Mouse (Mus musculus) heart, postnatal 25 days (tissue): ENCODE measurements around the gene Psg25. TPM values are rescaled to one million over a fixed set of nuclear protein-coding genes. Genes with fewer than 3 reads are reported as not detected.
"Not testable (repeated sequence)": the region's sequence is repeated elsewhere in the genome, so short reads cannot be mapped to it uniquely, and the experiment has no call there.

Experiments used
- DNase-seq: peaks from one replicate; pipeline ENCODE4 v3.0.0; 2022; ENCODE audit warnings: low spot score
- intact Hi-C: fragments of 180-260 bp; cut with DNase I; formaldehyde crosslinking; loops from one replicate; pipeline ENCODE4 v1.15.1; 2025
- total RNA-seq, 2 experiments: library from RNA; stranded (reverse); gene quantifications; 2 replicates each; pipeline ENCODE4 v1.2.3; 2021

The Psg25 gene
- total RNA-seq: not detected

GRCm38 (mm10) chr7:18532169-18532568 is at the start of gene Psg25:
Gene Psg25, minus strand, starts transcription at chr7:18532269.
- intact Hi-C loops: no loop called here
- no peak for DNase-seq

GRCm38 (mm10) chr7:18567205-18567604 is 35.1 kb upstream of the Psg25 start, which contains the start of gene Psg27:
Gene Psg27, minus strand, starts transcription at chr7:18567305.
- DNase-seq: no peak
- intact Hi-C loops: no loop called here

- no peak for DNase-seq
- intact Hi-C loops: no loop called here
Measured at GRCm38 (mm10) chr7:18559850-18560249, 27.8 kb upstream of the Psg25 start.

- DNase-seq, intact Hi-C loops: not testable (repeated sequence)
Measured at GRCm38 (mm10) chr7:18555751-18556150, 23.7 kb upstream of the Psg25 start.

GRCm38 (mm10) chr7:18533420-18533819 is 1.4 kb upstream of the Psg25 start:
- DNase-seq: no peak
- intact Hi-C loops: no loop called here

- intact Hi-C loops: no loop called here
- DNase-seq: no peak
Measured at GRCm38 (mm10) chr7:18524668-18525067, 7.4 kb downstream of the Psg25 start.

GRCm38 (mm10) chr7:18512848-18513247 is 19.2 kb downstream of the Psg25 start:
- intact Hi-C loops, DNase-seq: not testable (repeated sequence)

GRCm38 (mm10) chr7:18512417-18512816 is 19.7 kb downstream of the Psg25 start:
- intact Hi-C loops, DNase-seq: not testable (repeated sequence)

GRCm38 (mm10) chr7:18511479-18511878 is 20.6 kb downstream of the Psg25 start:
- intact Hi-C loops: no loop called here
- DNase-seq: no peak

- intact Hi-C loops: no loop called here
Measured at GRCm38 (mm10) chr7:18484077-18484476, 48.0 kb downstream of the Psg25 start, which contains the start of gene Psg26. Gene Psg26, minus strand, starts transcription at chr7:18484177.

More at GRCm38 (mm10) chr7:18484077-18484476, 48.0 kb downstream of the Psg25 start, which contains the start of gene Psg26:
- no peak for DNase-seq

Other genes starting within 250 kb of the Psg25 start
- not detected for gene Psg18, start 177.3 kb downstream of the Psg25 start, total RNA-seq
- not detected for gene Psg28, start 100.2 kb downstream of the Psg25 start, total RNA-seq
- gene Psg26, start 48.1 kb downstream of the Psg25 start, total RNA-seq: not detected
- gene Psg27, start 35.0 kb upstream of the Psg25 start, total RNA-seq: not detected
- gene Psg23, start 84.2 kb upstream of the Psg25 start, total RNA-seq: not detected
- not detected for gene Psg21, start 124.5 kb upstream of the Psg25 start, total RNA-seq
- not detected for gene Psg20, start 153.9 kb upstream of the Psg25 start, total RNA-seq
- gene Psg22, start 185.8 kb upstream of the Psg25 start, total RNA-seq: not detected